Mouse (Mus musculus) urinary bladder, postnatal 4 days (tissue): ENCODE data around the gene Mrpl22.
"Not testable (repeated sequence)": the region's sequence is repeated elsewhere in the genome, so short reads cannot be mapped to it uniquely, and the experiment has no call there.

Source experiments
- DNase-seq, 2 experiments: peaks; one replicate each; pipeline ENCODE4 v3.0.0; 2021 to 2022; ENCODE audit warnings: low spot score in 2 of 2

Mrpl22 gene

GRCm38 (mm10) chr11:58228021-58228420, 56.6 kb downstream of the Mrpl22 start:
- not testable (repeated sequence) for DNase-seq
